Mouse (Mus musculus) CH12.LX (cell line): ENCODE data around the gene Tmem130.
"Not testable (repeated sequence)": the region's sequence is repeated elsewhere in the genome, so short reads cannot be mapped to it uniquely, and the experiment has no call there.

Source experiments
- BHLHE40 ChIP-seq: IDR thresholded peaks from 2 replicates; pipeline ENCODE4 v1.6.1; 2011; ENCODE audit warnings: mild to moderate bottlenecking, low read depth, low read length, improper control_type of control experiment
- CHD1 ChIP-seq: IDR thresholded peaks from 2 replicates; pipeline ENCODE4 v1.6.1; 2012; ENCODE audit warnings: low read depth, low read length, improper control_type of control experiment, inconsistent platforms
- CTCF ChIP-seq, 2 experiments: IDR thresholded peaks in 1 of 2; conservative IDR thresholded peaks in 1 of 2; 2 replicates each; pipeline ENCODE4 v1.5.1; 2011 to 2012; ENCODE audit warnings: low read depth in 2 of 2, low read length in 2 of 2, improper control_type of control experiment in 1 of 2, inconsistent platforms in 1 of 2, mild to moderate bottlenecking in 1 of 2, moderate library complexity in 1 of 2
- ELF1 ChIP-seq: IDR thresholded peaks from 2 replicates; pipeline ENCODE4 v1.6.1; 2014; ENCODE audit warnings: low read depth, mild to moderate bottlenecking, inconsistent platforms, low read length, improper control_type of control experiment
- EP300 ChIP-seq: IDR thresholded peaks from 2 replicates; pipeline ENCODE4 v1.6.1; 2011; ENCODE audit warnings: low read length, improper control_type of control experiment
- HCFC1 ChIP-seq: IDR thresholded peaks from 2 replicates; pipeline ENCODE4 v1.6.1; 2012; ENCODE audit warnings: low read depth, mild to moderate bottlenecking, inconsistent platforms, low read length, improper control_type of control experiment
- NRF1 ChIP-seq: IDR thresholded peaks from 2 replicates; pipeline ENCODE4 v1.6.1; 2014; ENCODE audit warnings: low read depth, mild to moderate bottlenecking, inconsistent platforms, low read length, improper control_type of control experiment, moderate library complexity
- TBP ChIP-seq: conservative IDR thresholded peaks from 2 replicates; pipeline ENCODE4 v1.6.1; 2011; ENCODE audit warnings: low read depth, low read length, improper control_type of control experiment
- ZMIZ1 ChIP-seq: IDR thresholded peaks from 2 replicates; pipeline ENCODE4 v1.6.1; 2012; ENCODE audit warnings: low read depth, mild to moderate bottlenecking, inconsistent platforms, low read length, improper control_type of control experiment

DNA sequence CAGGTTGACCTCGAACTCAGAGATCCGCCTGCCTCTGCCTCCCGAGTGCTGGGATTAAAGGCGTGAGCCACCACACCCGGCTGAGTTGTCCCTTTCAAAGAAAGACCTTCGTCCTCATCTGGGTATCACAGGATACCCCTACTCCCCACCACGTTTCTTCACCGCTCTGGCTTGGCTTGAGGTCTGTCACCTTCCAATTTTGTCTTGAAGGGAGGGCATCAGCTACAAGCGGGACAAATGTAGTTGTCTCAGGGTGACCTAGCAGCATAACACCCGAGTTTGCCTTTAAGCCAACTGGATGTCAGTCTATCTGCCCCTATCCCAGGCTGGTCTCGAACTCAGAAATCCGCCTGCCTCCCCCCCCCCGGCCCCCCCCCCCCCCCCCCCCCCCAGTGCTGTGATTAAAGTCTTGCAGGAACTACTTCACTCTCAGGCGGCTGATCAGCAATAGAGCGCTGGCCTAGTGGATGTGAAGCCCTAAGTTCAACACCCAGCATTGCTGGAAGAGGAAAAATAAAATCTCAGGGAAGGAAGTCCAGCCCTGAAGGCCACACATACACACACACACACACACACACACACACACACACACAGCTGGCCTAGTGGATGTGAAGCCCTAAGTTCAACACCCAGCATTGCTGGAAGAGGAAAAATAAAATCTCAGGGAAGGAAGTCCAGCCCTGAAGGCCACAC lies 5.6 kb upstream of the Tmem130 start, which contains the start of gene Trrap:
- not testable (repeated sequence) for TF ChIP-seq CTCF (conservative IDR thresholded peaks at IDR 0.05 in 1 of 2, IDR thresholded peaks at IDR 0.05 in 1 of 2; ENCODE audit: low read depth in 2 of 2, low read length in 2 of 2); BHLHE40; TBP; ZMIZ1; EP300; NRF1; HCFC1; CHD1; ELF1
